Mouse (Mus musculus) heart, adult 2 months (tissue): ENCODE results near the gene Ttc39b.

ENCODE experiments used
- CTCF ChIP-seq: fragments of 200-600 bp; IDR thresholded peaks from 2 replicates; pipeline ENCODE4 v1.8.1; 2022; ENCODE audit warnings: antibody characterized with exemption, mild to moderate bottlenecking, moderate library complexity
- POLR2A ChIP-seq: fragments of 200-500 bp; IDR thresholded peaks from 2 replicates; pipeline ENCODE4 v1.6.1; 2011; ENCODE audit warnings: mild to moderate bottlenecking, low read depth, low read length, control low read depth; ENCODE audit not compliant: insufficient read depth

DNA sequence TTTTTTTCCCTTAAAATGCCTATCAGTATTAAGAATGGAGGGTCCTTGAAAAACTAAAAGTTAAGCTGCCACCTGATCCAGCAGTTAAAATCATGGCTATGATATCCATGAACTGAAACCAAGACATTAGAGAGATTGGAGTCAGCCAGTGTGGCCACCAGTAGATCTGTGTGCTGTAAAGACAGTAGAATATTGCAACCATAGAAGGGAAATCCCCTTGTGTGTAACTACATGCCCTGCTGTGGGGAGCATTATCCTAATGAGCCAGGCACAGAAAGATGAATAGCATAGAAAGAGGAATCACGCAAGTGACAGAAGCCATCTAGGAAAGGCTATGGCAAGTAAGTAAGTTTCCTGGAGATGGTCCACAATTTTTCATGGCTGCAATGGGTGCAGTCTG lies 24.9 kb upstream of the Ttc39b start:
- no peak for TF ChIP-seq CTCF
- TF ChIP-seq POLR2A, result no peak
